Mouse (Mus musculus) megakaryocyte, embryonic 14.5 days (primary cell): ENCODE measurements at regions not wholly inside any gene's neighbourhood (a gene's known extent, or its start where the extent isn't known, plus 50 kb on each side); places are given as distances from the start of the nearest gene placed in this dataset.

Experiments used
- FLI1 ChIP-seq: IDR thresholded peaks from 2 replicates; pipeline ENCODE4 v1.6.1; 2012; ENCODE audit warnings: low read length, inconsistent platforms, mixed read lengths
- GATA1 ChIP-seq: IDR thresholded peaks from 3 replicates; pipeline ENCODE4 v1.6.1; 2012; ENCODE audit warnings: mixed read lengths, low read length, inconsistent platforms, borderline replicate concordance

DNA sequence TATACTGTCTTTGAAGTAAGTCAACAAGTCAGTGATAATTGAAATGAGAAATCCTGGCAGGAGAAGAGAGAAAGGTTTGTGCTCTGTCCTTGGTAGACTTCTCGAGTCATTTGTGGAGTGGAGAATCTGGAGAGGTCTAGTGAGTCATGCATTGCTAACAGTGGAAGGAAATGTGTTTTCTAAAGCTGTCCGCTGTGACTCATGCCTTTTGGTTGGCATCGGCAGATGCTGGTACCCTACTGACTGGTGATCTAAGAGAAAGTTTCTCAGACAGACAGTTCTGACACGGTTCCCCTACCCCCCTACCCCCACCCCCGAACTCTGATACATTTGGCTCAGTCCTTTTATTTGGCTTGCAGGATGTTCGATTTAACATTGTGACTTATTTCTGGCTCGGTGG lies 97.5 kb upstream of the Fndc3a start:
- no peak for TF ChIP-seq GATA1
- TF ChIP-seq FLI1: no peak
